Mouse (Mus musculus): ENCODE measurements around the gene Med26.

- TF ChIP-seq CHD2 (IDR thresholded peaks at IDR 0.05; ENCODE audit: low read depth, low read length) (no peak), HCFC1 (IDR thresholded peaks at IDR 0.05; ENCODE audit: borderline replicate concordance, insufficient read depth, low read length) (no peak), ZC3H11A (IDR thresholded peaks at IDR 0.05; ENCODE audit: borderline replicate concordance, low read depth, low read length) (no peak), MAFK (IDR thresholded peaks at IDR 0.05; ENCODE audit: insufficient read depth, low read depth, low read length) (no peak)
Observed at GRCm38 (mm10) chr8:72579374-72579773, 31.3 kb upstream of the Med26 start.
